Mouse (Mus musculus) ovary, adult 18-20 months (tissue): Measurements from ENCODE around the gene Pld4.
A peak's percentile ranks its signal among the peaks of the same experiment; 100 is the strongest.
"Not testable (repeated sequence)": the region's sequence is repeated elsewhere in the genome, so short reads cannot be mapped to it uniquely, and the experiment has no call there.

Source experiments
- DNase-seq: peaks from one replicate; pipeline ENCODE4 v3.0.0; 2022; ENCODE audit warnings: low spot score, mixed read lengths

Pld4 gene

DNA sequence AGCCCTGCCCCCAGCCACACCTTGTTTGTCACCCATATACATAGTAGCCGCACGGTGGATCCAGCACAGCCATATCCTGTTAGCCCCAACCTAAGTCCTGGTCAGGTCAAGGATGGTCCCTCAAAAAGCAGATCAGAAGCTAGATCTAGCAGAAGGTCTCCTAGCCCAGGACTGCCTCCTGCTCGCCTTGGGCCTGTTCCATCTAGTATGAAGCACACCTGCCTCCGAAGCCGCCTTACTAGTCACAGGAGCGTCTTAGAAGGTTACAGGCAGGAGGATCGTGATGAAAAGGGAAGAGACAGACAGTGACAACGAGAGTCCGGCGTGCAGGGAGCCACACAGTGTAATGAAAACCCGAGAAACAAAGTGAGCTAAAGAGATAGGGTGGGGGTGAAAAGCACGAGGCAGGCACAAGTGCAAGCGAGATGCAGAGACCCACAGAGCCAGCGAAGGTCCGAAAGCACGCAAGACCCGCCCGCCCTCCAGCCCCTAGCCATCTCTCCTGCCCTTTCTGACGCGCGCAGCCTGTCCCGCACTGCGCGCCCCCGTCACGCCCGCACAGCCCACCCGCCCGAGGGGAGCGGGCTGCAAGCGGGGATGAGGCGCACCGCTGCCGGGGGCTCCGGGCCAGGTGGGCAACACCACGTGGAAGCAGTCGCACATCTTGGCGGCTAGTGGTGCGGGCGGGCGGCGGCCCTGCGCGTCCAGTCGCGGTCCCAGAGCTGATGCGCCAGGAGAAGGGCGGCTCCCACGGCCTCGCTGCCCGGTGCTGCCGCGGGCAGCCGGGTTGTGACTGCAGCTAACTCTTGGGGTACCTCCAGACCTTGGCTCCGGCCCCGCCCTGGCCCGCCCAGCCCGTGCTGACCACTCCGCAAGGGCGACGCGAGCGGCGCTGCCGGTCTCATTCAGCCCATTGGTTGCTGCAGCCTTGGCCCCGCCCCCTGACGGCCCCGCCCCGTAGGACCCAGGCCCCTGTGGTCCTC is 41.7 kb downstream of the Pld4 start, which contains the start of gene Ahnak2:
Gene Ahnak2 (minus strand): TSS at position 794 of the 983 bp plus-strand sequence.
- DNase-seq = no peak

DNA sequence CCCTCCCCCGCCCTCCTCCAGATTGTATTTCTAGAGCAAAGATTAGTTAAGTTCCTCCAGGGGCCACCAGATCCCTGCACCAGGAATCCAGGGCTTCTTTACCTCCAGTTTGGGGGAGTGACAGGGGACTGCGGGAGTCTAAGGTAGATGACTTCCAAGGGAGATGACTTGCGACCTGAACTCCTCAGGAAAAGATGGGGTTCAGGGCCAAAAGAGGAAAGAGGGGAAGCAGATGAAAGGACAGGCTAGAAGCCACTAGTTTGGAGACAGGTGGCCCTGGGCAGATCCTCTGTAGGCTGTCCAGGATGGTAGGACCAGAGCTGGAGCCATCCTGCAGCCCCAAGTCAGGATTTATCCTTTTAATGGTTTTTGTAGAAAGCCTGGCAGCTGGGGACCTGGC is 42.5 kb downstream of the Pld4 start:
- DNase-seq = no peak

DNA sequence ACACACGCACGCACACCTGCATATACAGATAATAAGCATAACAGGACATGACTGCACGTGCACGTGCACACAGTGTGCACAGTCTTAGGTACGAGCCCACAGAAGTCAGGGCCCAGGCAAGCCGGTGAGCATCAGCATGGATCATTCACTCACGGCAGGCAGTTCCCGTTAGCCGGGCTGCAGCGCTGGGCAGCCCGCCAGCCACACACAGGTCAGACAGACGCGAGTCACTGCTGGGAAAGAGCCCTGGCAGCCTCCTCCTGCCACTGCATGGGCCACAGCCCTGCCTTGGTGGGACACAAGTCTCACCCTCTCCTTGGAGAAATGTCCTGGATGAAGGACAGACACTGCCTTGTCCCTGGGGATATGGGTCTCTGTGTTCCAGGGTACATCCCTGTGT is 43.6 kb downstream of the Pld4 start:
- DNase-seq = no peak

DNA sequence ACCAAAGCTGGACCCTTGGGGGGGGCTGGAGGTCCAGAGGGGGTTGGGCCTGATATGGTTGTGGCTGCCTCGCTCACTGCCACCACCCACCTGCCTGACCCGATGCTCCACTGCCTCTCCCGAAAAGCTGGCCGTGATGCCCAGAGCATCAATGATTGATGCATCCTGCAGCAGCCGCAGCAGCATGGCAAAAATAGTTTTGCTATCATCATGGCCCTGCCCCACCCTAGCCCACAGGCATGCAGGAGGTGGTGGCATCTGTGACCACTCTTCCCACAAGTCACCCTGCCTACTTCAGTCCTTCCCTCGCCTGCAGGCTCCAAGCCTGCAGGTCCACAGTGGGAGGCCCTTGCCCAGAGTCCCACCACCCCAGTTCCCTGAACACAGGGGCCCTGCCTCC is 45.6 kb downstream of the Pld4 start:
- DNase-seq = no peak

DNA sequence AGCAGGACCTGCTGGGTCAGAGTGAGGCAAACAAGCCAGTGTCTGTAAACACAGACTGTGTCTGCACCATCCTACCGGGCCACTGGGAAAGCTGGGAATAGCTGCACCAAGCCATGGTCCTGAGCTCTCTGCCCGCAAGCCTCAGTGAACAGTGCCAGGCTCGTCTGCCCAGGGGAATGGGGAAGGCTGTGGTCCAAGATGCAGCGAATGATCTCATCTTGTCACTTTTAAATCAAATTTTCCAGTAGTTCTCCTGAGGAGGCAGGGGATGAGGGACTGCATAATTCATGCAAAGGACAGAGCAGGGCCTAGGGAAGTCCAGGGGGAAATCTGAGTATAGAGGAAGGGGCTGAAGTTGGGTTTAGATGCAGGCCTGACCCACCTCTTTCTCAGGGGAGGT is 47.3 kb downstream of the Pld4 start:
- no peak for DNase-seq

DNA sequence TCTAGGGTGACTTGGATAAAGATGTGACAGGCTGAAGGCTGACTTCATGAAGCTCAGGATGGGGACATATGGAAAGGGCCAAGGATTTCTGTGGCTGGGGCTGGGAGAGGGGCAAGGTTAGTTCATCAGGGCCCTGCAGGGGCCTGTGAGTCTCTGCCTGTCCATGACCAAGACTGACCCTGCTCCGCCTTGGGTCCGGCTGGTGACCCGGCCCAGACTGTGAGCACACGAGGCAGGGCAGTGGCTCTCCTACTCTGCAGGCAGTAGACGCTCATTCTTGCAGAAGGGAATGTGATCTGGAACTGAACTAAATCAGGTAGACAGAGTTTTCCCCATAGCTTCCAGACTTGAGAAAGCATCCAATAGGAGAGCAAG is 47.7 kb downstream of the Pld4 start:
- DNase-seq = no peak

DNA sequence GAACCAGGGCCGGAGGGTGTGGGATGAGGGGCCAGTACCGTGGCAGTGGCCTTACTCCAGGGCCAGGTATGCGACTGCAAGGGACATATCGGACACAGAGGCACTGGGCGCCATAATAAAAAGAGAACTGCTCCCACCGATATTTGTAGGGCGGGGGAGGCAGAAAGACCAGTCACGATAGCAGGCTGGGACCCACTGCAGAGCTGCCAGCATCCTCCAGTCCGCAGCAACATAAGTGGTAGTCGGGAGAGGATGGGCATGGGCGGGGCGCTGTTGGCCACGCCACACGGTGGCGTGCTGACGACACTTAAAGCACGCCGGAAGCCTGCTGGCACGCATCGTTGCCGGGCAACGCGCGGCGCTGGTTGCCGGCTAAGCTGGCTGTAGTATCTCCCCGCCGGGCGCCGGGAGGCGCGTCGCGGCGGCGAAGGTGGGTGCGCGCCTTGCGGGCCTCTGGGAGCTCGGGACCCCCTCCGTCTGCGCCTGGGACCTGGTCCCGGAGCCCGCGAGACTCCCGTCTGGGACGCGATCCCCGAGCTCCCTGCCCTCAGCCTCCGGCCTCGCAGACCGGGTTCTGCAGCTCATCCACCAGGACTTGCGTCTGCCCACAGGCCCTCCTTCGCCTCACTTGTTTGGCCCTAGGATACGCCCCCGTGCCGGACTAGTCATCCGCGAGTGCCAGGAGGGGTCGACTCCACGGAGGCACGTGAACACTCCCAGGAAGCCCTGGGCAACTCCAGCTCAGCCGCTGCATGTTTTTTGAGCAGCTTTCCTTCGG is 48.3 kb downstream of the Pld4 start, which contains the start of gene Clba1:
Gene Clba1 (plus strand): TSS at position 351 of the 778 bp plus-strand sequence.
- DNase-seq = peak; percentile 87

DNA sequence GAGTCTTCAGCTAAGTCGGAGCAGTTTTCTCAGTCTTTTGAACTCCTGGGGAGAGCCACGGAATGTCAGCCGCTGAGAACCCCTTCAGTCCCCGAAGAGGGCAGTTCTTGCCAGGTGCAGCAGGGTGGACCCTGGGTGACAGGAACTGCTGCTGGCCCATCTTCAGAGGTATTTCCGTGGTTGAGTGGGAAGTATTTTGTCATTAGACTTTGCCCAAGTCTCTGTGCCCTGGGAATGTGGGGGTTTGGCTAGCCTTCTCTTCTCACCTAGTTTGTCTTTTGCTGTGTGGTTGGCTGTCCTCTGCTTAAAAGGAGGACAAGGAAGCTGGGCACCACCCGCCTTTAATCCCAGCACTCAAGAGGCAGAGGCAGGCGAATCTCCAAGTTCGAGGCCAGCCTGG is 49.2 kb downstream of the Pld4 start:
- DNase-seq = no peak

DNA sequence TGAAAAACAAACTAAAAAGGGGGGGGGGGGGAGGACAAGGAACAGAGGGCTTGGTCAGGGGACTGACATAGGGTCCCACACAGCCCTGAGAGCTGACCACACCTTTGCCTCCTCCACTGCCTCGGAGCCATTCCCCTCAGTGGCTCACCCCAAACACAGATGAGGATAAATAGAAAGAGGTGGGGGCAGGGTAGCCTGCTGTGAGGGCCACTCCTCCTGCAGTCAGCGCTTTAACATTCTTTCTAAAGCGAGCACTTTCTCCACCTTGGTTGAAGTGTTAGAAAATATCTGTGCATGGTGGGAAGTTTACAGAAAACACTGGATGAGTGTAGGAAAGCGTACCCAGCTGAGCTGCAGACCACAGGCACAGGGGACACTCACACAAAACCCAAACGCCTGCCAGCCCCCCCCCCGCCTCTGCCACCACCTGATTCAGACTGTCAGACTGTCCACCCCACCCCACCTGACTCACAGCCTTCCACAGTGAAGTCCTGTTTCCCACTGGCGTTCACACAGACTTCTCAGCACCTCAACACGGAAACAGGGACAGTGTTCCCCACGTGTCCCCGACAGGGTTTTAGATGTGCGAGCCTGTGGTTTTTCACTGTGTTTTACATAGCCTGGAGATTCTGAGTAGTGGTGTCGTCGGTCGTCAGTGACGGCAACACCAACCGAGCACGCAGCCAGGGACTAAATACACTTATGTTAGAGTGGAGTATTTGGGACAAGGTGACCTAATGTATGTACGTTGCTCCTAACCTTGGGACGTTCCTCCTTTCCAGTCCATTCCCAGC is 49.8 kb downstream of the Pld4 start:
- no peak for DNase-seq

DNA sequence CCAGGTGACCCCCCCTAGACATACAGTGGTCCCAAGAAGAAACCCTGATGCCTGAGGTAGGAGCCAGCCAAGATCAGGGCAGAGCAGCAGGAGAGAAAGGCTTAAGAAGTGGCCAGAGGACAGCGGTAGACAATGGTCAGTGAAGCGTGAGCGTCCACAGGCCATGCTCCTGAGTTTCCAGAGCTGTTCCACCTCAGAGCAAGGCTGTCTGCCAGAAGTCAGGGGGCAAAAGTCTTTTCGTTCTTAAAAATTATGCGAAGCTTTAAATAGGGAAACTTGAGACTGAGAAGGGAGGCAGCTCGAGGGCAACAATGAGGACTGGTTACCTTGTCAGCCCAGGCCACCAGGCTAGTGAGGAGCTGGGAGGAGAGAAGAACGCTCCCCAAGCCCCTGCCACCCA is 52.9 kb downstream of the Pld4 start:
- no peak for DNase-seq

DNA sequence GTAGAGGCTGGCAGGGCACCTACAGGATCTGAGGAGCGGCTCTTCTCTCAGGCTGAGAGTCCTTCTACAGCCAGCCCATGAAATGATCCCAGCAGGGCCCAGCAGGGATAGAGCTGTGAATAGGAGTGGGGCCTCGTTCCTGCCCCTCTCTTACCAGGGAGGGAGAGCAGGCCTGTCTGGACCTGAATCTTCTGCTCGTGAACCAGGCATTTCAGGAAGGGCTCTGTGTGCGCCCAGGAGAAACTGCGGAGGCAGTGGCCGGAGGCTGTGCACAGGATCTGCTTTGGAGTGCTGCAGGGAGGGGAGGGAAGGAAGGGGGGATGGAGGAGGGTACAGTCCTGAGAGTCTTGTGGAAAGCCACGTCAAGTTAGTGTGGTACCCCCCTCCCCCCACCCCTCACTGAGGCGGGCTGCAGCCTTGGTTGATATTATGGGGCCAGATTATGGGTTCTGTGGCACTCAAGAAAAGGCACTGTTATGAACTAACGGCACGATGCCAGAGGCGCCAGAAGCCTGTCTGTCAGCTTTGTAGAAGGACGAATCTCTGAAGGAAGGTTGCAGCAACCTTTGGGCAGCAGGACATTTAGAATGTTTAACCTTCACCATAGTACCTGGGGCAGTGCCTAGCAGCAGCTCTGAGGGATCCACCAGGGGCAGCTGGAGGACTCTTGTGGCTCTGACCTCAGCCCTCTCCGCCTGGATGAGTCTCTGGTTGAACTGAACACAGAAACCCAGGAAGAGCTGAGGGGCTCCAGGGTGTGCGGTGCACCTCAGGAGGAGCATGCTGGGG is 54.4 kb downstream of the Pld4 start:
- no peak for DNase-seq

DNA sequence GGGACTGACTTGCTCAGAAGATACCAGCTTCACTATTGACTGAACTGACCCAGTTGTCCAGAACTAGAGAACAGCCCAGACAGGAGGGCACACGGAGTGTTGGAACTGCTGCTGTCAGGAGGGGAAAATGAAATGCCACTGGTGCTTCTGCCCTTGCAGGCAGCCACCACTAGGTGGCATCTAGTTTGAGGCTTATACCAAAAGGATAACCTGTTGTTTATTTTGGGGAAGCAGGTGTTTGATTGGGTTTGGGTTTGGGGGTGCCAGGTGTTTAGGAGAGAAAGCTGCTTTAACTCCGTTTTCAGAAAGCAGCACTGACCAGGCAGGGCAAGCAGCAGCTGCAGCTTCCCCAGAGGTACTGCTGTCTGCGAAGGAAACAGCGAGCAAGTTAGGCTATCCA is 55.8 kb downstream of the Pld4 start:
- DNase-seq = no peak

DNA sequence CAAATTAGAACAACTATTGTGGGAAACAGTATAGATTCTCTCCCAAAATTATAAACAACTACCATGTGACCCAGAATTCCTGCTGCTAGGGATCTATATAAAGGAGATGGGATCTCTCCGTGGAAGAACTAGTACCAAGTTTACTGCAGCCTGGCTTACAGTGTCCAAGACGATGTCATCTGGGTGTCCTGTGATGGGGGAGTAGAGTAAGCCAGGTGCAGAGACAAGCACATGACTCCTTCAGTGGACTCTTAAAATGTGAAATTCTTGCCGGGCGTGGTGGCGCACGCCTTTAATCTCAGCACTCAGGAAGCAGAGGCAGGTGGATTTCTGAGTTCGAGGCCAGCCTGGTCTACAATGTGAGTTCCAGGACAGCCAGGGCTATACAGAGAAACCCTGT is 56.4 kb downstream of the Pld4 start:
- not testable (repeated sequence) for DNase-seq
